8 mouse cellular contexts compared by ENCODE assay signal in the genomic region with DNA sequence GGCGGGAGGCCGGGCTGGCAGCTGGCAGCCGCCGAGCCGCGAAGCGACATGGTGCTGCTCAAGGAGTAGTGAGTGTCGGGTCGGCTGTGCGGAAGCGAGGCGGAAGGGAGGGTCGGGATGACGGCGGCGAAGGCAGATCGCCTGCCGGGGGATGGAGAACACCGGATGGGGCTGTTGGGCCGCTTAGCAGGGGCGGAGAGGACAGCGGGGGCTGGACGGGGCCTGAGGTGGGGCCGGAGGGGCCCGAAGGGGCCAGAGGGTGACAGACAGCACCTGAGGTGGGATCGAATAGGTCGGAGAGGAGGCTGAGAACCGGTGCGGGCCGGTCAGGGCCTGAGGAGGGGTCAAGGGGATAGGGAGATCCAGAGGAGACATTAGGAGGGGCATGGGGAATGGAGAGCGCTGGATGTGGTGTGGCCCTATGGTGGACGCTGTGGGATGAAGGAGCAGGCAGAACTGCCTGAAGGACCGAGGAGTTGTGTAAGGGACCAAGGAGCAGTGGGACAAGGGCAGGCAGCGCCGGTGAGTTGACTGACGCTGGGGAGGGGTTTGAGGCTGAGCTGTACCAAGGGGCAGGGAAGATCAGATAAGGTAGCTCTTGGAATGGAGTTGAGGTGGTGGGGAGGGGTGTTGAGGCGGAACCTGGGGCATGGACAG. TPM values are rescaled to one million over a fixed set of nuclear protein-coding genes. Genes with fewer than 3 reads are reported as not detected.
DNase-seq lines count a peak whose midpoint lies in the region; ATAC-seq and TF ChIP-seq lines count a peak whose summit lies in the region.

No protein-coding gene starts in this region.

- TF ChIP-seq CTCF in heart, adult 2 months (IDR thresholded peaks at IDR 0.05): no peak

- H3K27me3 ChIP-seq in heart, adult 2 months (ENCODE audit: control insufficient read depth, insufficient read depth, low read length): no peaks in the 10 kb centered on the region
- H3K27me3 ChIP-seq in forebrain, embryonic 13.5 days: 0 out of 2 replicates have a peak, but pooled peaks cover 5% of the 10 kb centered on the region
- no peaks in the 10 kb centered on the region for H3K27me3 ChIP-seq in limb, embryonic 14.5 days (ENCODE audit: control insufficient read depth, insufficient read depth, low read length)
- H3K27me3 ChIP-seq in midbrain, embryonic 14.5 days (ENCODE audit: control insufficient read depth, insufficient read depth, low read length): no peaks in the 10 kb centered on the region

- H3K4me1 ChIP-seq in heart, adult 2 months (ENCODE audit: control insufficient read depth, insufficient read depth, low read length): peaks cover 13% of the 10 kb centered on the region
- peaks cover 0 to 12% of the 10 kb centered on the region in 2 experiments; a peak in 2 of 4 replicates for H3K4me1 ChIP-seq in ES-E14 (ENCODE audit: control insufficient read depth in 2 of 2, insufficient read depth in 2 of 2, low read length in 2 of 2, poor library complexity in 1 of 2)
- H3K4me1 ChIP-seq in forebrain, embryonic 13.5 days: peaks cover 25% of the 10 kb centered on the region
- H3K4me1 ChIP-seq in limb, embryonic 14.5 days (ENCODE audit: control insufficient read depth, insufficient read depth, low read length): peaks cover 17% of the 10 kb centered on the region
- peaks cover 12% of the 10 kb centered on the region for H3K4me1 ChIP-seq in midbrain, embryonic 14.5 days (ENCODE audit: control insufficient read depth, insufficient read depth, low read length)

- H3K4me3 ChIP-seq in heart, adult 2 months: peak overlapping the region; percentile 60
- peak overlapping the region; percentile 83 to 96 for H3K4me3 ChIP-seq in ES-E14 (ENCODE audit: insufficient read depth in 1 of 2, low read depth in 1 of 2, low read length in 2 of 2, poor library complexity in 1 of 2, severe bottlenecking in 1 of 2)
- peak overlapping the region; percentile 75 for H3K4me3 ChIP-seq in forebrain, embryonic 13.5 days
- peak overlapping the region; percentile 88 for H3K4me3 ChIP-seq in limb, embryonic 14.5 days (replicated peaks; ENCODE audit: low read length)
- peak overlapping the region; percentile 92 for H3K4me3 ChIP-seq in midbrain, embryonic 14.5 days (replicated peaks; ENCODE audit: low read depth, low read length)

- in situ Hi-C loops in ES-E14 (cut with MboI; ENCODE audit: low sequenced_read_pairs in 2 of 2, unreplicated experiment in 2 of 2): no loop called here

- DNase-seq in heart, adult 2 months: no peak
- DNase-seq in heart, adult 11 months: no peak
- DNase-seq in ES-E14 (ENCODE audit: low read depth, low spot score): peak; percentile 27
- DNase-seq in limb, embryonic 14.5 days (ENCODE audit: low spot score): no peak
- peak; percentile 24 for DNase-seq in midbrain, embryonic 14.5 days
- no peak for DNase-seq in left cerebral cortex, adult 8-10 months (ENCODE audit: low spot score in 2 of 2)
- no peak for DNase-seq in adipocyte (ENCODE audit: low spot score)

- 1% methylated on average over 37 of the region's 37 CpGs for WGBS in heart, adult 2 months
- WGBS in forebrain, embryonic 13.5 days: 1% methylated on average over 37 of the region's 37 CpGs
- 1% methylated on average over 37 of the region's 37 CpGs for WGBS in limb, embryonic 14.5 days
- 1% methylated on average over 37 of the region's 37 CpGs for WGBS in midbrain, embryonic 14.5 days

- TF ChIP-seq POLR2A in heart, adult 2 months (IDR thresholded peaks at IDR 0.05; ENCODE audit: insufficient read depth, low read depth, low read length): no peak
- TF ChIP-seq POLR2A in limb, embryonic 14.5 days (IDR thresholded peaks at IDR 0.05; ENCODE audit: borderline replicate concordance, extremely low read depth, insufficient read depth, insufficient read length): no peak

- TF ChIP-seq EP300 in heart, adult 2 months (IDR thresholded peaks at IDR 0.05; ENCODE audit: insufficient read depth, low read depth, low read length): no peak

- peak; percentile 89 for ATAC-seq in forebrain, embryonic 13.5 days
- ATAC-seq in limb, embryonic 14.5 days (ENCODE audit: low FRiP score, low read depth): peak; percentile 78
- ATAC-seq in midbrain, embryonic 14.5 days (ENCODE audit: low FRiP score, low TSS enrichment): peak; percentile 81

- H3K4me2 ChIP-seq in forebrain, embryonic 13.5 days: peak overlapping the region; percentile 95
- H3K4me2 ChIP-seq in limb, embryonic 14.5 days (replicated peaks; ENCODE audit: low read depth, low read length, severe bottlenecking): peak overlapping the region; percentile 95
- H3K4me2 ChIP-seq in midbrain, embryonic 14.5 days (ENCODE audit: low read length): peak overlapping the region; percentile 91

- peaks cover 4% of the 10 kb centered on the region for H3K79me2 ChIP-seq in heart, adult 2 months (replicated peaks; ENCODE audit: control insufficient read depth, insufficient read depth, low read length)

- intact Hi-C loops in heart, adult 2 months (cut with DNase I): loop anchor here (5.0 kb wide), 1 partner anchor 39 kb away; no protein-coding TSS in a partner anchor

- H3K9me3 ChIP-seq in ES-E14 (ENCODE audit: control insufficient read depth, insufficient read depth, low read depth, low read length): no peaks in the 10 kb centered on the region
- H3K9me3 ChIP-seq in forebrain, embryonic 13.5 days (replicated peaks): no peaks in the 10 kb centered on the region
- H3K9me3 ChIP-seq in limb, embryonic 14.5 days (ENCODE audit: control insufficient read depth, low read length): no peaks in the 10 kb centered on the region
- H3K9me3 ChIP-seq in midbrain, embryonic 14.5 days (ENCODE audit: control insufficient read depth, low read length): no peaks in the 10 kb centered on the region

- peak overlapping the region; percentile 94 for H3K9ac ChIP-seq in heart, adult 2 months (ENCODE audit: low read depth, low read length)
- H3K9ac ChIP-seq in ES-E14 (ENCODE audit: insufficient read depth, low read depth, low read length, poor library complexity, severe bottlenecking): peak overlapping the region; percentile 83
- peak overlapping the region; percentile 89 for H3K9ac ChIP-seq in forebrain, embryonic 13.5 days
- peak overlapping the region; percentile 88 for H3K9ac ChIP-seq in limb, embryonic 14.5 days (ENCODE audit: low read depth, low read length, severe bottlenecking)
- H3K9ac ChIP-seq in midbrain, embryonic 14.5 days (replicated peaks; ENCODE audit: low read length): peak overlapping the region; percentile 97

- no peaks in the 10 kb centered on the region for H3K36me3 ChIP-seq in heart, adult 2 months (ENCODE audit: control insufficient read depth, insufficient read depth, low read length)
- H3K36me3 ChIP-seq in ES-E14 (ENCODE audit: control insufficient read depth, insufficient read depth, low read length, poor library complexity, severe bottlenecking): peaks cover 3% of the 10 kb centered on the region; the same call in 1 of the 2 replicates
- H3K36me3 ChIP-seq in forebrain, embryonic 13.5 days (ENCODE audit: poor library complexity, severe bottlenecking): peaks cover 13% of the 10 kb centered on the region
- peaks cover 11% of the 10 kb centered on the region for H3K36me3 ChIP-seq in limb, embryonic 14.5 days (ENCODE audit: control insufficient read depth, insufficient read depth, low read length)
- H3K36me3 ChIP-seq in midbrain, embryonic 14.5 days (ENCODE audit: control insufficient read depth, insufficient read depth, low read length): peaks cover 13% of the 10 kb centered on the region

- peak overlapping the region; percentile 95 for H3K27ac ChIP-seq in heart, adult 2 months
- peak overlapping the region; percentile 2; the same call in 1 of the 2 replicates for H3K27ac ChIP-seq in ES-E14 (ENCODE audit: insufficient read depth, low read depth, low read length, poor library complexity, severe bottlenecking)
- peak overlapping the region; percentile 76 for H3K27ac ChIP-seq in forebrain, embryonic 13.5 days
- peak overlapping the region; percentile 83 for H3K27ac ChIP-seq in limb, embryonic 14.5 days (replicated peaks; ENCODE audit: low read depth, low read length)
- peak overlapping the region; percentile 90 for H3K27ac ChIP-seq in midbrain, embryonic 14.5 days (replicated peaks; ENCODE audit: low read depth, low read length)

TF ChIP-seq in ES-E14, 5 proteins besides CTCF, POLR2A, EP300 and RAD21 (continues in another document):
- TF ChIP-seq MAFK (IDR thresholded peaks at IDR 0.05; ENCODE audit: insufficient read depth, low read depth, low read length): no peak
- no peak for TF ChIP-seq ZC3H11A (IDR thresholded peaks at IDR 0.05; ENCODE audit: borderline replicate concordance, low read depth, low read length)
- TF ChIP-seq HCFC1 (IDR thresholded peaks at IDR 0.05; ENCODE audit: borderline replicate concordance, insufficient read depth, low read length): no peak
- no peak for TF ChIP-seq CHD2 (IDR thresholded peaks at IDR 0.05; ENCODE audit: low read depth, low read length)

RNA-seq across cellular contexts. Expression of a gene that starts 0.5 kb away (rescaled TPM):
- total RNA-seq in heart, adult 2 months (2021): 10 to 100 TPM; 96.6 to 99.1 TPM
- 57.2 and 95.9 TPM in 2 replicates for polyA plus RNA-seq in heart, adult 2 months (2012; rRNA removed)
- 31.3 and 40.3 TPM in 2 replicates for total RNA-seq in ES-E14 (2012; rRNA removed)
- polyA plus RNA-seq in forebrain, embryonic 13.5 days (2015; fragmentation: Nextera tagmentation; extraction: Ambion mirVana): 70.0 and 70.8 TPM in 2 replicates
- 75.7 and 80.3 TPM in 2 replicates for polyA plus RNA-seq in limb, embryonic 14.5 days (2012; rRNA removed)
- 78.6 and 80.4 TPM in 2 replicates for polyA plus RNA-seq in limb, embryonic 14.5 days (2014; fragmentation: Nextera tagmentation; extraction: Ambion mirVana)
- 115 and 120 TPM in 2 replicates for polyA plus RNA-seq in midbrain, embryonic 14.5 days (2014; fragmentation: Nextera tagmentation; extraction: Ambion mirVana)
- 100 to 1,000 TPM; 300 to 319 (median 307) TPM for total RNA-seq in left cerebral cortex, adult 8-10 months (2022)

RNA-seq across cellular contexts. Expression of a gene that starts 42.4 kb away (rescaled TPM):
- total RNA-seq in heart, adult 2 months (2021): 10 to 100 TPM; 24.5 to 30.2 TPM
- 42.8 and 59.8 TPM in 2 replicates for polyA plus RNA-seq in heart, adult 2 months (2012; rRNA removed)
- 12.2 and 13.8 TPM in 2 replicates for total RNA-seq in ES-E14 (2012; rRNA removed)
- 32.7 and 33.8 TPM in 2 replicates for polyA plus RNA-seq in forebrain, embryonic 13.5 days (2015; fragmentation: Nextera tagmentation; extraction: Ambion mirVana)
- 32.0 and 35.2 TPM in 2 replicates for polyA plus RNA-seq in limb, embryonic 14.5 days (2012; rRNA removed)
- 24.6 and 30.4 TPM in 2 replicates for polyA plus RNA-seq in limb, embryonic 14.5 days (2014; fragmentation: Nextera tagmentation; extraction: Ambion mirVana)
- polyA plus RNA-seq in midbrain, embryonic 14.5 days (2014; fragmentation: Nextera tagmentation; extraction: Ambion mirVana): 49.2 and 53.0 TPM in 2 replicates
- 10 to 100 TPM; 41.3 to 43.5 (median 42.5) TPM for total RNA-seq in left cerebral cortex, adult 8-10 months (2022)

RNA-seq across cellular contexts. Expression of a gene that starts 56.9 kb away (rescaled TPM):
- 10 to 100 TPM; 13.7 to 14.6 TPM for total RNA-seq in heart, adult 2 months (2021)
- 13.1 and 13.6 TPM in 2 replicates for polyA plus RNA-seq in heart, adult 2 months (2012; rRNA removed)
- total RNA-seq in ES-E14 (2012; rRNA removed): 24.8 and 32.5 TPM in 2 replicates
- polyA plus RNA-seq in forebrain, embryonic 13.5 days (2015; fragmentation: Nextera tagmentation; extraction: Ambion mirVana): 11.3 and 11.7 TPM in 2 replicates
- 5.8 and 6.8 TPM in 2 replicates for polyA plus RNA-seq in limb, embryonic 14.5 days (2012; rRNA removed)
- polyA plus RNA-seq in limb, embryonic 14.5 days (2014; fragmentation: Nextera tagmentation; extraction: Ambion mirVana): 3.5 and 3.8 TPM in 2 replicates
- 15.7 and 18.3 TPM in 2 replicates for polyA plus RNA-seq in midbrain, embryonic 14.5 days (2014; fragmentation: Nextera tagmentation; extraction: Ambion mirVana)
- 10 to 100 TPM; 45.5 to 58.2 (median 52.2) TPM for total RNA-seq in left cerebral cortex, adult 8-10 months (2022)

Comparison
In these comparisons a context has a peak if more than half of its experiments do, and no peak if none do; other contexts are left out.
1. DNase-seq: peak in ES-E14 (single experiment) and midbrain, embryonic 14.5 days (single experiment); none in heart, adult 2 months (0 of 2), heart, adult 11 months (single experiment), limb, embryonic 14.5 days (single experiment), left cerebral cortex, adult 8-10 months (0 of 2) and adipocyte (single experiment).
2. H3K27ac ChIP-seq: peak in every context shown above with its lines; median percentile 95 in heart, adult 2 months; 90 in midbrain, embryonic 14.5 days; 83 in limb, embryonic 14.5 days; 76 in forebrain, embryonic 13.5 days; 2 in ES-E14.
3. Peak in every context shown above with its lines, with median percentiles within 50 percentile points of each other: H3K4me3 ChIP-seq, H3K9ac ChIP-seq, ATAC-seq and H3K4me2 ChIP-seq.